Mouse (Mus musculus) cerebellum, postnatal 14 days (tissue): ENCODE results near the gene Max.

Source experiments
- DNase-seq, 2 experiments: peaks; one replicate each; pipeline ENCODE4 v3.0.0; 2021; ENCODE audit warnings: mixed read lengths in 2 of 2

Max gene

DNA sequence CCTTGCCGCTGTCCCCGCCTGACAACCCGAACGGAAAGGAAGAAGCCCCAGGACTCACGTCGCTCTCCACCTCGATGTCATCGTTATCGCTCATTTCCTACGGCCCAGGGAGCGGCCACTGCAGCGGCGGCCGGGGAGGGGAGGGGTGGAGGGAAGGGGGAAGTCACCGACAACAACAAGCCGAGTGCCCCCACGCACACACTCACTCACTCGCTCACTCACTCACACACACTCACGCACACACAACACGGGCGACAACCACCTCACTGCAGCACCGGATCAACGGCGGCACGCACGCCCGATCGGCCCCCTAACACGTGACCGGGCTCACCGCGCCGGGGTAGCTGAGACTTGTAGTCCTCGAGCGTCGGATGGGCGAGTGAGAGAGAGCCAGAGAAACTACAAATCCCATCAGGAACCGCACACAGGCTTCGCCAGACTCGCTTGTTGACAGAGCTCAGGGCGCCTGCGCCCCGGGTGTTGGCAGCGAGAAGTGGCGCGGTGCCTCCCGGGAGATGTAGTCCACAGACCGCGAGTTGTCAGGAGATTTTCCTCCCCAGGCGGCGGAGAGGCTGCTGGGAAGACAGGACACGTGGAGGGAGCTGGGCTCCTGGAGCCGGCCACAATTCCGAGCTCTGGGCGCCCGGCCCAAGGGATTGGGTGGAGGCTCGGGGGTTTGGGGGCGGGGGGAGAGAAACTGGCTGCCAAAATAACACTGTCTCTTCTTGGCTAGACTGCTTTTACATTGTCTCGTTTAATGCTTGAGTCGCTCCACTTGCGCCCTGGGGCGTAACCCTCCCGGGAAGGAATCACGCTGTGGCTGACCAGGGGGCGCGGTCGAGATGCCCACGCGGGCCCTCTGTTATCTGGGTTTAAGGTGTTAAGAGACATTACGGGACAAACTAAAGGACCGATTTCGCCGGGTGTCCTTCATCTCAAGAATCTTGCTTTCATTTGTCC lies at the start of gene Max:
TSS of gene Max (minus strand) at position 270 of the 960 bp plus-strand sequence.
- peak; percentile 99 to 100 for DNase-seq

DNA sequence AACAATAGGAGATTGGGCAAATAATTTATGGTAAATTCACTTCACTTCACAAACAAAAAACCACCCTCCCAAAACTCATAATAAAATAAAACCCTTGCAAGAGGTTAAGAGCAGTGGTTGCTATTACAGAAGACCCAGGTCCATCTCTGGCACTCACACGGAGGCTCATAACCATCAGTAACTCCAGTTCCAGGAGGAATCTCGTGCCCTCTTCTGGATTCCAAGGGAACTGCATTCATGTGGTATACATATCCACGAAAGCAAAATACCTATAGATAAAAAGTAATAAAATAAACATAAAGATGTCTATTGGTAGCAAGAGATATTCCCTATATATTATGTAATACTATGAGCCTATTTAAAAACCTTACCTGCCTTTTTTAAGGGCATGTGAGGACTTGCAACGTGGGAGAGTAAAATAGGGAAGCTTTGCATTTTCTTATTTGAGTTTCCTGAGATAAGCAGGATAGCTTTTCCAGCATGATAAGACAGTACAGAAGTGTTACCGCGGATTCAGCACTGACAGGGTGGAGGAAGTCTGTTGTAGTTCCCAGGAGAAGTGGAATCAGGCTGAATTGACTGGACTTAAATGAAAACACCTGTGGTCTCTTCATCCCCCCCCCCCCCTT lies 49.2 kb upstream of the Max start:
- peak; percentile 58 to 73 for DNase-seq

DNA sequence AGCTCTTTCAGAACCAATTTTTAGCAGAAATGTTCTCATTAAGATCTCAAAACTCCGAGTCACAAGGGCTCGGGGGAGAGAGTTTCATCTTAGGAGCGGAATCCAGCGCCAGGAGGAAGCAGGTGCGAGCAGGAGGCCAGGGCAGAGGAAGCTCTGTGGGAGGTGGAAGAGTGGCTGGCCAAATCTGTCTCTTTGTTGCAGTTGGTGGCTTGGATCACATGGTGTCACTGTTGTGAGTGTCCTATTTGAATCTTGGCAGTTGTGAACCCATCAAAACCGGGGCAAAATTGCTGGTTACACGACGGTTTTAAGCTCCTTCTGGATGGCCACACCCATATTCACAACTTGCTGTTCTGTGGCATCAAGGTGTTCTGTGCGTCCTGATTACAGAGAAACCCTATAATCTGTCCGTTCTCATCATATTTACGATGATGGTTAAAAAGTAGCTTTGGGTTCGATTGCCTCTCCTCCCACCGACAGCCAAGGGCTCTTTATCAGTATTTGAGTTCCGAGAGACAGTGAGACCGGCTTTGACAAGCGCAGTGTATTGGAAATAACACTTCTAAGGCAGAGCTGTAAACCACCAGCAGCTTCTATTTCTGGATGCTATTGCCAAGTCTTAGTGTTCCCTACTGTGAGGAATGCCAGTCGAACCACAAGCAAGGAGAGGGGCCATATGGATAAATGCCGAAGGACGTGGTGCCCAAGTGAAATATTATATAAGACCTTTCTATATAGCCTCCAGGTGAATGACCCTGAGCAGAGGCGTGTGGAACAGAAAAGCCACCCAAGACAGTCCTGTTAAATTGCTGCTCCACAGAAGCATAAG lies 47.4 kb upstream of the Max start:
- peak; percentile 83 to 85 for DNase-seq

DNA sequence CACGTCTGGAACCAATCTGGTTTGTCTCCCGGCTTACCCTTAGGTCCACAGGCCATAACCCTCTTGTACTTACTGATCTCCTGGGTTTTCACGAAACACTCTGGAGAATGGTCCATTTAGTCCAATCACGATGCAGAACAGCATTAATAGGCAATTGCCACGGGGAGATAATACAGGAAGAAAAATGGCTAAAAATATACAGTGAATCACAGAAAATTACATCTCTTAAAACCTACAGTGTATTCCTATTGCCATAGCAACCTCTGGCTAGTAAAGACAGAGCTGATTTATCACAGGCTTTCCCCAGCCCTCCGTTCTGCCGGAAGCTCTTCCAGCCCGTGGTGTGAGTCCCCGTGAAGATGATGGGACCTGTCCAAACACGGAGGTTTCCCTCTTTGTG lies 42.9 kb upstream of the Max start:
- DNase-seq: no peak

DNA sequence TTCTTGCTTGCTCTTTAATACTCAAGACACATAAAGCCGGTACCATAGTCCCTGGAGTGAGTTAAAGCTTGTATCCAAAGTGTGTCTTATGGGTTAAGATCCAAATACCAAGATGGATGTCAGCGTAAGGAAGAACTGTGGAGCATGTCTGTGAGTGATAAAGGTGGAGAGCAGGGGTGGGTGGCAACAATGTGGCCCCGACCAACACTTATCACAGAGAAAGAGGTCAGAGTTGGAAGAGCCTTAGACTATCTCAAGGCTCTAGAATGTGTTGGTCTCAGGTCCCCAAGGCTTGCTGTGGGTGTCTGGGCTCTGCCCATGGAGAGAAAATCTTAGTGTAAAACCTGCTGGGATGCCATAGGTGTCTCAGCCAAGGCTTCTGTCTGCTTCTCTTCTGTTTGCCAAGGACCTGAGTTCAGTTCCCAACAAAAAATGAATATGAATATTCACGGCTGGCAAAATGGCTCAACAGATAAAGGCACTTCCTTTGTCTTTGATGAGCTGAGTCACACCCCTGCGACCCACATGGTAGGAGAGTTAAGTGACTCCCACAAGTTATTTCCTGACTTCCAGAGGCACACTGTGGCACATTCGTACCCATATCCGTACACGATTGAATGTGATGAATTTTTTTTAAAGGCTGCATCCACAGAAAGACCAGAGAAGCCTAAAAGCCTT lies 40.7 kb upstream of the Max start:
- DNase-seq: no peak

DNA sequence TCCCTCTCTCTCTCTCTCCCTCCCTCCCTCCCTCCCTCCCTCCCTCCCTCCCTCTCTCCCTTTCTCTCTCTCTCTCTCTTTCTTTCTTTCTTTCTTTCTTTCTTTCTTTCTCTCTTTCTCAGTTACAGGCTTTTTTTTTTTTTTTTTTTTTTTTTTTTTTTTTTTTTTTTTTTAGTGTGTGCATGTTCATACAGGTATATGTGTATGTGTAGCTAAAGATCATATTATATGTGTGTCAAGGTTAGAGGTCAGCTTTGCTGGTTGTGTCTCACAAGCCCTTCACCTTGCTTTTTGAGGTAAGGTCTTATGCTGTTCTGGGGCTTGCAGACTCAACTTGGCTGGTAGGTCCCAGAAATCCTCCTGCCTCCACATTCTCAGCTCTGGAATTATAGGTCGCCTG lies 39.3 kb upstream of the Max start:
- DNase-seq: no peak

DNA sequence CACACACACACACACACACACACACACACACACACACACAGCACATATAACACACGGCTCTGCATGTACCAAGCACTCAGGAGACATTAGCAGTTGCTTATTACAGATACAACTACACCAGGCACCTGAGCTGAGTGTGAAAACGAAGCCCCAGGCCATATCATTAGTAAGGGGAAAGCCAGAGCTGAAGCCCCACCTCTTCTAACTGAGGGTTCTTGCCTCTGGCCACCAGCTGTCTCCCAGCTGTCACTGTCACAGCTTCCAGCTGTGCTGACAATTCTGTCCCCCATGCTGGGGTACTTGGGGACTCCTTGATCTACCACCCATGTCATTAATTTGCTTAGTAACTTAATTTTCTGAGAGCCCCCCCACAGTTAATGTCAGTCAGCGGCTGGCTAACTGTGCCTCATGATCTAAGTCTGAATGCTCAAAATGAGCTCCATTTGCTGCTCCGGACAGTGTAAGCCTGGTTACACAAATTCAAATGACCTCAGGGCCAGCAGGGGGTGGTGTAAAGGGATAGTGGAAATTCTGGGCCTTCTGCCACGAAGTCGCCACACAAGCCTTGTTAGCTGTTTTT lies 38.8 kb upstream of the Max start:
- DNase-seq: peak; percentile 71 to 82

DNA sequence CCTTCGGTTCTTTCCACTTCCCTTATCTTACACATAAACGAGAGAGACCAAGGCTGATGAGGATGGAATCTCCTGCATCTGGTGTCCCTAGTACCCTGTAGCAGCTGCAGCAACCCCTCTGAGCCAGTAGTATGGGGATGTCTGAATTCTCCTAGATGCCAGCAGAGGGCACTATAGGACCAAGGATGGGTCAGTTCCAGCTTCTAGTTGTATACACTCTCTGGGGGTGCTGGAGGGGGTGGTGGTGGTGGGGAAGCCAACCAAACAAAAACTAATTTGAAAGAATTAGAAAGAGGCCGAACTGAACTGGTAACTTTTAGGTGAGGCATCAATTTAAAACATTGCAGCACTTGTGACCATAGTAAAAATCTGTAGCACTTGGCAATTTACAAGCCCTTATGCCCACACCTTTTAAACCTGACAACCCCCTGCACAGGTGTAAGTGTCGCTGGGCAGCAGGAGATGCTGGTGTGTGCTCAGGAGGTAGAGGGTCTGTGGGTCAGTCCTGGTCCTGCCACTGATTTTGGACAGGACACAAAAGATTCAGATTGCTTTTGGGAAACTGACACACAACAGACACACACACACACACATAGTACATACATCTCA lies 38.2 kb upstream of the Max start:
- DNase-seq: peak; percentile 83 to 87

DNA sequence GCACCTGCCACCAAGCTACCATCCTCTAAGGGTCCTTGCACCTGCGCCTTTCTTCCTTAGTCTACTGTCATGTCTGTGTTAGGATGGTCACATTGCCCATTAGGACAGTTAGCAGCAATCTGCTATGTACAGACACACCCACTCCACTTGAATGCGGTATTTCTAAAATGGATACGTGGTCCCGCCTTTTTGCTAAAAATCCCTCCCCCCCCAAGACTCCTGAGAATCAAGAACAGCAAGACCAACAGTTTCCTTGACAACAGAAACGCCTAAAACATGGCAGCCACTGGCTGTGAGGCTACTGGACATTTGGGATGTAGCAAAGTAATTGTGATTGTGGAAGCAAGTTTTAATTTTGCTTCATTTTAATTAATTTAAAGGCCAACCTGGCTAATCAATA lies 32.8 kb upstream of the Max start:
- no peak for DNase-seq

DNA sequence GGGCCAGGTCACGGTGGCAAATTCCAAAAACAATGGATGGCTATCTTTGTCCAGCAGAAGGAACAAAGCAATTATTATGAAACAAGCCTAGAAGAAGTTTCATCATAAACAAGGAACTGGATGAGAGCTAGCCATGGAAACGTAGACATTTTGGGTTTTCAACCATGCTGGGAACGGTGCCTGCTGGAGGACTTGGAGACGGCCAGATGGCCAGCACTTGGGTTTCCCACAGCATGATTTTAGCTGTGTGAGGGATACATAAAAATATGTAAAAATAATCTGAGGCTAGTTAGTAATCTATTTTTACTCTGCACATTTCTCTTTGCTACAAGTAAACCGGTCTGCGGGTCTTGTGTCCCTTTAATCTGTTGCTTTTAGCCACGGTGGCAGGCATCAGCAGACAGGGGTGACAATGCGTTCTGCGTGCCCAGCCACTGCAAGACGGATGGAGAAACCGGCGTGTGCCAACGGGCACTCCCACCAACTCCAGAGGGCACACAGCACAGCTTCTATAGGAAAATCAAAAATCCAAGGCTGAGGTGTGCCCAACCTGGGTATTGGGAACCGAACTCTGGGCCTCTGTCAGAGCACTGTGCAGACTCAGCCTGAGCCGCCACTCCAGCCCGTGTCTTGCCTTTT lies 31.0 kb upstream of the Max start:
- peak; percentile 72 to 83 for DNase-seq

DNA sequence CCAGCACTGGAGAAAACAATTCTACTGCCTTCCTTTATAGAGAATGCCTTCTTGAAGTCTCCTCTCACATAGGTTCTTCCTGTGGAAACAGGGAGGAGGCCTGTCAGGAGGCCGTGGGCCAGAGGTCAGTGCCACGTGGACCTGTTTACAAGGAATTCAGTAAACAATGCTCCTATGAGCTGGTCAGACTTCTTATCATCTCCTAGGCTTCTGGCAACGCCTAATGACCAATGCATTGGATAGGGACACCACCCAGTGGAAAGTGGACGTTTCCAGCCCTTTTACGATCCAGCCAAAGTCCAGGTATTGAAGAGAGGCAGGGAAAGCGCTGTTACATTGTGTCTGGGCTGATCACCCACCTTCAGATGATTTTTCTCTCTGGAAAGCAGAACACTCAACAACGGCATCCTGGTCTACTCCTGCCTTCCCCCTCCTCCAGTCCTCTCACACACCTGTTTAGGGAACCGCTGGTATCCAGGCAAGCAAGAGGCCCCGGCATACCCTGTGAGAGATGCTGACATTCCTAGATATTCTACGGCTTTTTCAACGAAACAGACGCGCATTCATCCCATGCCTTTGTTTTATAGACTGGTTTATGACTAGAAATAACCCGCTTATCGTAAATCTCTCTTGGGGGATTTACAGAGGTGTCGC lies 20.9 kb upstream of the Max start:
- no peak for DNase-seq

DNA sequence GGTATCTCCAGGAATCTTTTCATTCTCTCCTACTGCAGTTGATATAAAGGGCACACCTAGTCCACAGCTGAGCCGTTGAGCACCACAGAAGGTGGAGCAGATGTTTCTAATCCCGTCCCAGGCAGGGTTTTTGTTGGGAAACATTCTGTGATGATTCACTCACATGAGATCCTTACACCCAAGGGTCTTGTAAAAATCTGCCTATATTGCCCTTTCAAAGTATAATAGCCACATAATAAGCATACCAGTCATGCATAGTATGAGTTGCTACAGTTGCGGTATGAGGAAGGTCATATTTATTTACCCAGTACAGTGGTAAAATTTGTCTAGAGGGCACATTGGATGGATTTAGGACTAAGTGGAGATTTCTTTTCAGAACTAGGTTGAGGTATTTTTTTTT lies 17.5 kb upstream of the Max start:
- DNase-seq: no peak

DNA sequence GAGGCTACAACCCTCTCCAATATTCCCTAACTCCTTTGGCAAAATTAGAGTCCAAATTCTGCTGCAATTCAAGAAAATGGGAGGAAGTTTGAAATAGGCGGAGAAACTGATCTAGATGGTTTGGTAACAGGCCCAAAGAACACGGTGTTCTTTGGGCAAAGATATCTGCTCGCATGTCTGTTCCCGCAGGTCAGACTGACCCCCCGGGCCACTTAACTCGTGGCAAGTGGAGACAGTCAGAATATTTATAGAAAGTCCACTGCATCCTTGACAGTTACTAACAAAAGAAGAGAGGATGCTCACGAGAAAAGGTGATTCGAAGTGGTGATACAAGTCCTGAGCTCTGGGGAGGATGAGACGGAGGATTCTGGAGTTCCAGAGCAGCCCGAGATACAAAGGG lies 10.7 kb upstream of the Max start:
- no peak for DNase-seq

DNA sequence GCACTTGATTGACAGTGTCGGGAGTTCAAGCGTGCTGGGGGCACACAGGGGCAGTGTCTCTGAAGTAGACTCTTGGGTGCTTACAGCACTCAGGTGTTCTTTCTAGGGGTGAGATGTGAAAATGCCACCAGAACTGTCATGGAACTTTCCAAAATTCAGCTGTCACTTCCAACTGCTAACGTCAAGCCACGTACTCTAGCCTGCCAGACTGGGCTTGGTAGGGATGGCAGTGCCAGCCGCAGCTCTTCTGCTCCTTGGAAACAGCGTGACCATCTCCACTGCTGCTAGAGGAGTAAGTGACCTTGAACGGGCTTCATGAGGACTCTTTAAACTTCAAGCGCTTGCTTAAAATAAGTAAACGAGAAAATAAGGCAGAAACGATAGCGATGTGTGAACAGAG lies 10.2 kb upstream of the Max start:
- no peak for DNase-seq

DNA sequence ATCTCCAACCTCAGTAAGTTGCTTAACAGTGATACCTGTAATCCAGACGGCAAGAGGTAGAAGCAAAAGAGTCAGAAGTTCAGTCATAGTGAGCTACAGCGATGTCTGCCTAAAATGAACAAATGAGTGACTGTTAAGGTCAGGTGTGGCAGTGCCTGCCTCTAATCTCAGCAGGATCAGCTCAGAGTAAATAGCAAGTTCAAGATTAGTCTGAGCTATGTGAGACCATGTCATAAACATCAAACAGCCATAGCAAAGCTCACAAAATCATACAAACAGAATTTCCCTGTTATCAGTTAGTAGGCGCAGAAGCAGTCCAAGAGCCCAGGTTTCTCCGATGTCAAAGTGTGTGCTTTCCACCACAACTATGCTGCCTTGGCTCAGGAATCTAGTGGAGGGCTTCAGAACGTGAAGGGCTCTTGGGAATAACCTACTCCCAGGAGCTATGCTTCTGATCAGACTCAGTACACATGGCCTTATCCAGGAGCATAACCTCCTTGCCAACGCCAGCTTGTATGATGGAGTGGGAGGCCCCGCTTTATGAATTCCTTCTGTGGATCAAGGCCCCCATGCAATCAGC lies 9.7 kb upstream of the Max start:
- no peak for DNase-seq

DNA sequence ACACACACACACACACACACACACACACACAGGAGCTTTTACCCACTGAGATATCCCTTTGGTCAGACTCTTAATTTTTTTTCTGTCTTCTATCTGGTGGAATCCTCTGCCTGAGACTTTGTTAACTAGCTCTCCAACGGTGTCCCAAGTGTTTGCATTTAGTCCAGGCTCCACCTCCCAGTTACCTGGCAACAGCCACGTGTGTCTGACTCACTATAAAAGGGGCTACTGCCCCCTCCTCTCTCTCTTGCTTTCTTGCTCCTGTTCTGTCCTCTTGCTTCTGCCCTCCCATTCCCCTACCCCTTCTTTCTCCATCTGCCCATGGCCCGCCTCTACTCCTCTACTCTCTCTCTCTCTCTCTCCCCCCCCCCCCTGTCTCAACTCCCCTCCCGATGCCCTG lies 3.9 kb upstream of the Max start:
- DNase-seq: no peak

DNA sequence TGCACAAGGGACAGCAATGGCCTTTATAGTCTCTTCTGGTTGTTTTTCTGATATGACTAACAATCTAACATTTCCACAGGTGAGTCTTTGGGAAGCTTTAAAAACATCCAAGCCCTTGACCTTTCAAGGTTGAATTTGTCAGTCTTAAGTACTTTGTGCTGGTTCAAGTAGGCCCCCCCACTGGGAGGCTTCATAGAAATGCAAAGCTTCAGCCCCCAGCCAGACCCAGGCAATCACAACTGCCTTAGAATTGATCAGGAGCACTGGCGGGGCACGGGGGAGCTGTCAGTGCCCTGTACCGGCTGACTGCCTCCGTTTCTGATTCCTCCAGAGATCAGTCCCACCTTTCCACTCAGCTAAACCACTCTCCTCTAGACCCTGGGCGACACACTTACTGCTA lies 3.1 kb upstream of the Max start:
- no peak for DNase-seq

DNA sequence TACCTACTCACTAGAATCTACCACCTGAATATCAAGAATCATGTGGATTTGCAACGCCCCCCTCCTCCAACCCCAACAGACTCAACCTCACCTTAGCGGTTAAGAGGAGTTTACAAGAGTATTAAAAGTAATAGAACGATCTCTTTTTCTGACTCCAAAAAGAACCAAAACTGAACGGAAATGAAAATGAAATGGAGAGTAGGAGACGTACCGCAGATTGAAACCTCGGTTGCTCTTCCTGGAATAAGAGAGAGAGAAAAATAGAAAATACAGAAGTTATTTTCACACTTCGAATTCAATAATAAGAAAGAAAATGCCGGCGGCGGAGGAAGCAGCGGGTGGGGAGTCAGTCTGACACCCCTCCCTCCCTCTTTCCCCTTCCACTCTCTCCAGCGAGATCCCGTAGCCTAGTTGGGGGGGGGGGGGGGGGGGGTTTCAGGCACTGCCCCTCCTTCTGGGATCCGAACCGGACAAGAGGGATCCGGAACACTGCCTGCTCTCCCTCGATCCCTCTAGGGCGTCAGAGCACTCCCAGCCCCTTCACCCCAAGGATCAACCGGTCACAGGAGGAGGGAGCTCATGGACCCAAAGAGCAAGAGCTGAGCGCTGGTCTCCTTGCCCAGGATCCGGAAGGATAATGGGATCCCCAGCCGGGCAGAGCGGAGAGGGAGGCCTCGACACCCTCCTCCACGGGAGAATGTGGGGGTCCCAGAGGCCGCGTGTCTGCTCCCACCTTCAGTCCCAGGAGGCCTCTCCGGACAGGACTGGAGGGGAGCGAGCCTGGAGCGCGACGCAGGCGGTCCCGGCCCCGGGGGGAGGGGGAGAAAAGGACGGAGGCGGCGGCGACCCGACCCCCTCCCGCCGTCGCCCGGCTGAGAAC lies 709 bp downstream of the Max start:
- DNase-seq: no peak

DNA sequence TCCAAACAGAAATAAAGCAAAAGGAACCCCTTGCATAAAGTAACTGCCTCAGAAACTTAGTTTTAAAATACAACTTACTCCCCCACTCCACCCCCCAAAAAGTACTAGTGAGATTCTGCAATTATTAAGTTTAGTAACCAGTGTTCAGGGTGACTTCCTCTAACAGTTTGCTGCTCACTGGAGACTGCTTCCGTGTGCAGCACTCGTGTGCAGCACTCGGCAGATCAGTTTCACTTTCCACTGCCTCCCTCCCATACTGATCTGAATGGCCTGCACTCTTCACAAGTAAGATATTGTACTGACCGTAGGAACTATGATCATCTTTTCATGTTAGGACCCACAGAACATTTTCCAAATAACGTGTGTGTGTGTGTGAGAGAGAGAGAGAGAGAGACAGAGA lies 4.3 kb downstream of the Max start:
- DNase-seq: no peak
